Mouse (Mus musculus): ENCODE data around the gene Calm1. TPM values are rescaled to one million over a fixed set of nuclear protein-coding genes. Genes with fewer than 3 reads are reported as not detected.
"Not testable (repeated sequence)": the region's sequence is repeated elsewhere in the genome, so short reads cannot be mapped to it uniquely, and the experiment has no call there.

The Calm1 gene
- polyA plus RNA-seq, 1 experiment from 2014 or later: 783 TPM

GRCm38 (mm10) chr12:100214156-100214555 is 14.9 kb downstream of the Calm1 start:
- no peak overlapping the region for H3K4me3 ChIP-seq (ENCODE audit: control insufficient read depth in 1 of 2, insufficient read depth in 1 of 2, low read depth in 1 of 2, low read length in 2 of 2)
- 90% methylated on average over 10 of the region's 10 CpGs for WGBS
- H3K36me3 ChIP-seq (ENCODE audit: control insufficient read depth, insufficient read depth, low read length): peaks cover 11% of the 10 kb centered on the region
- H3K4me1 ChIP-seq (ENCODE audit: control insufficient read depth in 2 of 2, insufficient read depth in 2 of 2, low read length in 2 of 2): peaks cover 7 to 21% of the 10 kb centered on the region in 2 experiments
- no peak for ATAC-seq (ENCODE audit: insufficient number of reproducible peaks, insufficient read depth, low FRiP score, low read depth)
- no peaks in the 10 kb centered on the region for H3K27me3 ChIP-seq (ENCODE audit: control insufficient read depth, insufficient read depth, low read length)
- no peak overlapping the region for H3K27ac ChIP-seq (replicated peaks in 1 of 2; ENCODE audit: control insufficient read depth in 1 of 2, insufficient read depth in 1 of 2, low read depth in 2 of 2, low read length in 2 of 2)
- peaks cover 12% of the 10 kb centered on the region for H3K9me3 ChIP-seq (ENCODE audit: control insufficient read depth, low read length)
- no peak overlapping the region for H3K4me2 ChIP-seq (ENCODE audit: low read length)
- no peak overlapping the region for H3K9ac ChIP-seq (ENCODE audit: low read length)

GRCm38 (mm10) chr12:100214738-100215137 is 15.5 kb downstream of the Calm1 start:
- H3K4me2 ChIP-seq (ENCODE audit: low read length): no peak overlapping the region
- ATAC-seq (ENCODE audit: insufficient number of reproducible peaks, insufficient read depth, low FRiP score, low read depth): no peak
- peaks cover 12% of the 10 kb centered on the region for H3K9me3 ChIP-seq (ENCODE audit: control insufficient read depth, low read length)
- H3K27me3 ChIP-seq (ENCODE audit: control insufficient read depth, insufficient read depth, low read length): no peaks in the 10 kb centered on the region
- no peak overlapping the region for H3K27ac ChIP-seq (replicated peaks in 1 of 2; ENCODE audit: control insufficient read depth in 1 of 2, insufficient read depth in 1 of 2, low read depth in 2 of 2, low read length in 2 of 2)
- peaks cover 5% of the 10 kb centered on the region; the same call in 1 of the 2 replicates for H3K36me3 ChIP-seq (ENCODE audit: control insufficient read depth, insufficient read depth, low read length)
- 66% methylated on average over 3 of the region's 3 CpGs for WGBS
- H3K4me3 ChIP-seq (ENCODE audit: control insufficient read depth in 1 of 2, insufficient read depth in 1 of 2, low read depth in 1 of 2, low read length in 2 of 2): no peak overlapping the region
- no peak overlapping the region for H3K9ac ChIP-seq (ENCODE audit: low read length)
- peaks cover 7 to 21% of the 10 kb centered on the region in 2 experiments for H3K4me1 ChIP-seq (ENCODE audit: control insufficient read depth in 2 of 2, insufficient read depth in 2 of 2, low read length in 2 of 2)

GRCm38 (mm10) chr12:100217087-100217486 is 17.9 kb downstream of the Calm1 start:
- H3K4me1 ChIP-seq (ENCODE audit: control insufficient read depth in 2 of 2, insufficient read depth in 2 of 2, low read length in 2 of 2); H3K9ac ChIP-seq (ENCODE audit: low read length); H3K4me3 ChIP-seq (ENCODE audit: control insufficient read depth in 1 of 2, insufficient read depth in 1 of 2, low read depth in 1 of 2, low read length in 2 of 2); H3K27ac ChIP-seq (replicated peaks in 1 of 2; ENCODE audit: control insufficient read depth in 1 of 2, insufficient read depth in 1 of 2, low read depth in 2 of 2, low read length in 2 of 2); H3K36me3 ChIP-seq (ENCODE audit: control insufficient read depth, insufficient read depth, low read length); ATAC-seq (ENCODE audit: insufficient number of reproducible peaks, insufficient read depth, low FRiP score, low read depth); H3K27me3 ChIP-seq (ENCODE audit: control insufficient read depth, insufficient read depth, low read length); H3K4me2 ChIP-seq (ENCODE audit: low read length): not testable (repeated sequence)
- WGBS: 87% methylated on average over 2 of the region's 2 CpGs
- H3K9me3 ChIP-seq (ENCODE audit: control insufficient read depth, low read length): peaks cover 12% of the 10 kb centered on the region

GRCm38 (mm10) chr12:100220012-100220411 is 20.8 kb downstream of the Calm1 start:
- no peak for ATAC-seq (ENCODE audit: insufficient number of reproducible peaks, insufficient read depth, low FRiP score, low read depth)
- Histone ChIP-seq H3K9me3 (ENCODE audit: control insufficient read depth, low read length) (0 out of 2 replicates have a peak, but pooled peaks cover 3% of the 10 kb centered on the region), H3K27me3 (ENCODE audit: control insufficient read depth, insufficient read depth, low read length) (no peaks in the 10 kb centered on the region), H3K27ac (replicated peaks in 1 of 2; ENCODE audit: control insufficient read depth in 1 of 2, insufficient read depth in 1 of 2, low read depth in 2 of 2, low read length in 2 of 2) (no peak overlapping the region), H3K4me1 (ENCODE audit: control insufficient read depth in 2 of 2, insufficient read depth in 2 of 2, low read length in 2 of 2) (no peaks in the 10 kb centered on the region), H3K9ac (ENCODE audit: low read length) (no peak overlapping the region), H3K4me3 (ENCODE audit: control insufficient read depth in 1 of 2, insufficient read depth in 1 of 2, low read depth in 1 of 2, low read length in 2 of 2) (no peak overlapping the region), H3K36me3 (ENCODE audit: control insufficient read depth, insufficient read depth, low read length) (no peaks in the 10 kb centered on the region), H3K4me2 (ENCODE audit: low read length) (no peak overlapping the region)
- 66% methylated on average over 4 of the region's 4 CpGs for WGBS

GRCm38 (mm10) chr12:100221608-100222321 is 22.5 kb downstream of the Calm1 start:
- Histone ChIP-seq H3K4me2 (ENCODE audit: low read length) (no peak overlapping the region), H3K27ac (replicated peaks in 1 of 2; ENCODE audit: control insufficient read depth in 1 of 2, insufficient read depth in 1 of 2, low read depth in 2 of 2, low read length in 2 of 2) (no peak overlapping the region), H3K36me3 (ENCODE audit: control insufficient read depth, insufficient read depth, low read length) (no peaks in the 10 kb centered on the region), H3K4me3 (ENCODE audit: control insufficient read depth in 1 of 2, insufficient read depth in 1 of 2, low read depth in 1 of 2, low read length in 2 of 2) (no peak overlapping the region), H3K27me3 (ENCODE audit: control insufficient read depth, insufficient read depth, low read length) (no peaks in the 10 kb centered on the region), H3K4me1 (ENCODE audit: control insufficient read depth in 2 of 2, insufficient read depth in 2 of 2, low read length in 2 of 2) (peaks cover 0 to 2% of the 10 kb centered on the region in 2 experiments; a peak in 2 of 4 replicates), H3K9me3 (ENCODE audit: control insufficient read depth, low read length) (no peaks in the 10 kb centered on the region), H3K9ac (ENCODE audit: low read length) (no peak overlapping the region)
- no peak for ATAC-seq (ENCODE audit: insufficient number of reproducible peaks, insufficient read depth, low FRiP score, low read depth)
- WGBS: 48% methylated on average over 11 of the region's 11 CpGs

- ATAC-seq (ENCODE audit: insufficient number of reproducible peaks, insufficient read depth, low FRiP score, low read depth): no peak
- no peaks in the 10 kb centered on the region for H3K27me3 ChIP-seq (ENCODE audit: control insufficient read depth, insufficient read depth, low read length)
- no peak overlapping the region for H3K4me2 ChIP-seq (ENCODE audit: low read length)
- no peak overlapping the region for H3K9ac ChIP-seq (ENCODE audit: low read length)
- H3K27ac ChIP-seq (replicated peaks in 1 of 2; ENCODE audit: control insufficient read depth in 1 of 2, insufficient read depth in 1 of 2, low read depth in 2 of 2, low read length in 2 of 2): no peak overlapping the region
- no peaks in the 10 kb centered on the region for H3K9me3 ChIP-seq (ENCODE audit: control insufficient read depth, low read length)
- no peaks in the 10 kb centered on the region for H3K36me3 ChIP-seq (ENCODE audit: control insufficient read depth, insufficient read depth, low read length)
- H3K4me1 ChIP-seq (ENCODE audit: control insufficient read depth in 2 of 2, insufficient read depth in 2 of 2, low read length in 2 of 2): peaks cover 0 to 2% of the 10 kb centered on the region in 2 experiments; a peak in 2 of 4 replicates
- H3K4me3 ChIP-seq (ENCODE audit: control insufficient read depth in 1 of 2, insufficient read depth in 1 of 2, low read depth in 1 of 2, low read length in 2 of 2): no peak overlapping the region
- 85% methylated on average over 13 of the region's 13 CpGs for WGBS
Observed at GRCm38 (mm10) chr12:100222322-100222993, 23.2 kb downstream of the Calm1 start.

GRCm38 (mm10) chr12:100223531-100223930 is 24.3 kb downstream of the Calm1 start:
- no peak overlapping the region for H3K9ac ChIP-seq (ENCODE audit: low read length)
- H3K27ac ChIP-seq (replicated peaks in 1 of 2; ENCODE audit: control insufficient read depth in 1 of 2, insufficient read depth in 1 of 2, low read depth in 2 of 2, low read length in 2 of 2): no peak overlapping the region
- H3K4me3 ChIP-seq (ENCODE audit: control insufficient read depth in 1 of 2, insufficient read depth in 1 of 2, low read depth in 1 of 2, low read length in 2 of 2): no peak overlapping the region
- H3K27me3 ChIP-seq (ENCODE audit: control insufficient read depth, insufficient read depth, low read length): no peaks in the 10 kb centered on the region
- H3K36me3 ChIP-seq (ENCODE audit: control insufficient read depth, insufficient read depth, low read length): no peaks in the 10 kb centered on the region
- H3K9me3 ChIP-seq (ENCODE audit: control insufficient read depth, low read length): no peaks in the 10 kb centered on the region
- H3K4me2 ChIP-seq (ENCODE audit: low read length): no peak overlapping the region
- 70% methylated on average over 8 of the region's 8 CpGs for WGBS
- peaks cover 0 to 2% of the 10 kb centered on the region in 2 experiments; a peak in 2 of 4 replicates for H3K4me1 ChIP-seq (ENCODE audit: control insufficient read depth in 2 of 2, insufficient read depth in 2 of 2, low read length in 2 of 2)
- ATAC-seq (ENCODE audit: insufficient number of reproducible peaks, insufficient read depth, low FRiP score, low read depth): no peak

All from heart, embryonic 14.5 days (tissue).